Mouse (Mus musculus) urinary bladder, adult 2 months (tissue): ENCODE results near the gene Rapsn. TPM values are rescaled to one million over a fixed set of nuclear protein-coding genes. Genes with fewer than 3 reads are reported as not detected.

Experiments used
- DNase-seq: peaks from one replicate; pipeline ENCODE4 v3.0.0; 2022; ENCODE audit warnings: low spot score
- polyA plus RNA-seq: library from polyadenylated mRNA; depleted of rRNA; stranded (reverse); fragments of >200 nt; gene quantifications from 2 replicates; pipeline ENCODE4 v1.2.3, GENCODE M21; 2012

Gene Rapsn
- polyA plus RNA-seq, 1 experiment: 0.56 TPM

DNA sequence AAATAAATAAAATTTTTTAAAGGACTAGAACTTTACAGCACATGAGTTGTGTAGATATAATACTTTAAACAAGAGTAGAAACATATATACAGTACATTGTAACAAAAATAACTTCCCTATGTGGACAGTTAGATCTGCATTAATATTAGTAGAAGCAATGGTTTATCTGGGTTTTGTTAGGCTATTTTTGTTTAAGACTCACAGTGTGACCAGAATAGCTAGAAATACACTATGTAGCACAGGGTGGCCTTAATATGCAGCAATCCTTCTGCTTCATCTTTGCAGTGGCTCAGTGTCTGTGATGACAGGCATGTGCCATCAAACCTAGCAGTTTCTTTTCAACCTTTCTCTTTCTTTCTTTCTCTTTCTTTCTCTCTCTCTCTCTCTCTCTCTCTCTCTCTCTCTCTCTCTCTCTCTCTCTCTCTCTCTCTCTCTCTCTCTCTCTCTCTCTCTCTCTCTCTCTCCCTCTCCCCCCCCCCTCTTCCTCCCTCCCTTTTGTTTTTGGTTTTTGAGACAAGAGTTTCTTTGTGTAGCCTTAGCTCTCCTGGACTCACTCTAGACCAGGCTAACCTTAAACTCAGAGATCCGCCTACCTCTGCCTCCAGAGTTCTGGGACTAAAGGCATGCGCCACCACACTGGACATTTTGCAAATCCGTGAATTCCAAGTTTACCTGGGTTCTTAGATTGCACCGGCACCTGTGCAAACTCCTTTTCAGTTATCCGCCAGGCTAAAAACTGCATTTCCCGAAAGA, 17.9 kb downstream of the Rapsn start:
- no peak for DNase-seq

DNA sequence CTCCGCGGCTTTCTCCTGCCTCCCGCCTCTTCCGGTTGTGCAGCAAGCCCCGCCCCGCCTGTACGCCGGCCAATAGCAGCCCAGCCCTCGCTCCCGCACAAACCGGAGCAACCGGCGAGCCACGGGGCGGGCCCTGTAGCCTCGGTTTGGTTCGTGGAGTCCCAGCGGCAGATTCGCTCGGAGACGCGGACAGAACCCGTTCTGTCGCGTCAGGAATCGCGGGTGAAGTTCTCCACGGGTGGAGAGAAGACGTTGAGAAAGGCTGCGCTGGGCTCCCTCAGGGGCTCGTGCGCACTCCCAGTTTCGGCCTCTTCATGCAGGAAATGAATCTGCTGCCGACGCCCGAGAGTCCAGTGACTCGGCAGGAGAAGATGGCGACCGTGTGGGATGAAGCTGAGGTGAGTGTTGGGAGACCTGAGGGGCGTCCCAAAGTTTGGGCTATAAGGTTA, 18.5 kb downstream of the Rapsn start, which contains the start of gene Psmc3:
TSS of gene Psmc3 (plus strand) at position 76 of the 449 bp plus-strand sequence.
- peak; percentile 93 for DNase-seq

GRCm38 (mm10) chr2:91058435-91058834, 23.0 kb downstream of the Rapsn start:
- DNase-seq: no peak

- no peak for DNase-seq
Observed at GRCm38 (mm10) chr2:91059376-91059775, 24.0 kb downstream of the Rapsn start.

GRCm38 (mm10) chr2:91060544-91061355, 25.3 kb downstream of the Rapsn start:
- no peak for DNase-seq

DNA sequence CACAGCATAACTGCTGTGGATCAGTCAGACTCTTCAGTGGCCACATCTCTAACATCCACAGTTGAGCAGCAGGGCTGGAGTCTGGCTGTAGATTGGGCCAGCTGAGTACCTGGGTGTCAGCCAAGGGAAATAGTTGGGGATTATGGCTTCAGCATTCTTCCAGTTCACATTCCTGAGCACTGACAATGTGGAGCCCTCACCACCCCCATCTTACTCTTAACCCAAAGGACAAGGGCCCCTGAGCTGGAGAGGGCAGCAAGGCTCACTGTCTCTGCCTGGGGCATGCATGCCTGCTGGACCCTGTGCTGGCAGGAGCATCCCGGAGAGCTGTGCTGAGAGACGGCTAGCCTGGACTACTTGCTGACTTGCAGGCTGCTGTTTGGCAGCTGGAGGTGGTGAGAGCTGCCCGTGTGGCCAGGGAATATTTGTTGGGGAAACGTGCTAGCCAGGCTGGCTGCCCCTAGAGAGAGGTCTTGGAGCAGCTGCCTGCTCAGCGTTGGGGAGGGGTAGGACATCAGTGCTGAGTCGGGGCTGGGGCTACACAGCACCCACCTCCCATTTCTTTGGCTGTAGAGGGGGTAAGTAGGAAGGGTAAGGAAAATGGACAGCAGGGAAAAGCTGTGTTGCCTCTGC, 26.5 kb downstream of the Rapsn start:
- no peak for DNase-seq

- DNase-seq: no peak
Observed at GRCm38 (mm10) chr2:91062779-91063606, 27.6 kb downstream of the Rapsn start.

GRCm38 (mm10) chr2:91064211-91064610, 28.8 kb downstream of the Rapsn start:
- DNase-seq: no peak

DNA sequence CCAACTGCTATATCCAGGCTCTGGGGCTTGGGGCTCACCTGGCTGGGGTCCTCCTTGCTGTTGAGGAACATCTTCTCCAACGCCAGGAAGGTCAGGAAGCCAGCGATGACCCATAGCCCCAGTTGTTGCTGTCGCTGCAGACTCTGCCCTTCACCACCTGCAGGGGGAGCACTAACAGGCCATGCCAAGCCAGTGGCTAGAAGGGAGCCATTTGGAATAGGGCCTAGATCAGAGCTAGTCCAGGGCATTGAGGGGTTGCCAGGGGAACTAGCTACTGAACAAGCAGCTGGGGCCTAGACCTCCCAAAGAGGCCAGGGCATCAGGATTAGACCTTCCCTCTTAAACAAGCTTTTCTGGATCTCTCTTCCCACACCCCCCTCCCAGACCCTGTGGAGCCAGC, 30.1 kb downstream of the Rapsn start:
- DNase-seq: no peak

DNA sequence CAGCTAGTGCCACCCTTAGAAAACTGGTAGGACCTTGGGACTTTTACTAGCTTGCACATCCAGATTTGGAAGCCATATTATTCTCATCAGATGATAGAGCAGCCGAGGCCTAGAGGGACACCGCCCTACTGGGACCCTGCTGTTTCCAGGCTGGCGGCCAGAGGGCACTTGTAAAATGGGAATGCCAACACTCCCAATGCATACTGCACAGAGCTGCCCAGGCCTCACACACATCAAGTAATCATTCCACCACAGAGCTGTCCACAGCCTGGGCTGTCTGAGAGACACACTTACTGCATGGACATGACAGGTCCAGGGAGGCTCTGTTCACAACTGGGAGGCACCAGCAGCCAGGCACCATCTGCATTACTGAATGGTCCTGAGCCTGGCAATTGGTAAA, 31.0 kb downstream of the Rapsn start:
- no peak for DNase-seq

- no peak for DNase-seq
Observed at GRCm38 (mm10) chr2:91068162-91068871, 32.9 kb downstream of the Rapsn start.

GRCm38 (mm10) chr2:91068872-91069165, 33.4 kb downstream of the Rapsn start:
- DNase-seq: no peak

GRCm38 (mm10) chr2:91069306-91070000, 34.0 kb downstream of the Rapsn start:
- no peak for DNase-seq

GRCm38 (mm10) chr2:91070076-91070800, 34.8 kb downstream of the Rapsn start, which contains the start of gene Slc39a13:
TSS of gene Slc39a13 (minus strand) at chr2:91070417.
- peak; percentile 99 for DNase-seq

- no peak for DNase-seq
Observed at GRCm38 (mm10) chr2:91071059-91071458, 35.6 kb downstream of the Rapsn start.

DNA sequence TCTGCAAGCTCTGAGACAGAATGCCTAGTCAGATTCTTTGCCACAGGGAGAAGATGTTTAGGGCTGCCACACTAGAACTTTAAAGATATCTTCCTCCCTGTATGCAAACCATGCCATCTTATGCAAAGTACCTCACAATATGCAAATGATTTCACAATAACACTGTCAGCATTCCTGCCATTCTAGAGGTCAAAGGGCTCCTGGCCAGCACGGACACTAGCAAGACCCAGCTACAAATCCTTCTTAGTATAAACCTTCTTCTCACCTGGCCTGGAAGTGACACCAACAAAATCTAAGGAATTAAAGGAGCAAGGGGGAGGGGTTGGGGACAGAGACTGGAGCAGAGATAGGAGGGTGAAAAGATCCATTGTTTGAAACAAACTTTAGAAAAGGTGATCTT, 36.7 kb downstream of the Rapsn start:
- DNase-seq: no peak

- no peak for DNase-seq
Observed at GRCm38 (mm10) chr2:91077957-91078313, 42.5 kb downstream of the Rapsn start.

DNA sequence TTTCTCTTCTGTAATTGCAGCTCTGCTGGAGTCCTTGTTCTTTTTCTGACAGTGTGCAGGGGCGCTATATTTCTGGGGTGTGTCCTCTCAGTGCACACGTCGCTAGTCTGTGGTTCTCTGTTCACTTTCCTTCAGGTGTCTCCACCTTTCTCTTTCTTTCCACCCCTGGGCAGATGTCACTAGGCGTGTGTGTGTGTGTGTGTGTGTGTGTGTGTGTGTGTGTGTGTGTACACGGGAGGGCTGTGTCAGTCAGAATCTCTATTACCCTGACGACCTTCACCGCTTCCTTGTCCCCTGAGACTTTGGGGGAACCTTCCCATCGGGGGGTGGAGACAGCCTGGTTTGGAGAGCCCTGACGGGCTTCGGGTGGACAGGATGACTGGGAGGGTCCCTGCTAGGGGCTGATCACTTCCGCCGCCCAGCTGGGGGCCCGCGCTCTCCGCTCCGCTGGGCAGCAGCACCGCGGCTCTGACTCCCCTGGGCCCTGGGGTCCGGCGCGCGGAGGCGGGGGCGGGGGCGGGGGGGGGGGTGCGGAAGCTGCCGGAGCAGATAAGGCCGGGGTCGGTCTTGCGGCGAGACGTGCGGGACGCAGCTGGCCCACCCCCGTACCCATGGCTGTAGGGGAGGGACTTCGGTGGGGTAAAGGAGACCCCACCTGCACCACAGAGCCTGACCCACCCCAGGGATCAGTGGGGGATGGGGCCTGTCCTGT, 43.0 kb downstream of the Rapsn start:
- DNase-seq: no peak

DNA sequence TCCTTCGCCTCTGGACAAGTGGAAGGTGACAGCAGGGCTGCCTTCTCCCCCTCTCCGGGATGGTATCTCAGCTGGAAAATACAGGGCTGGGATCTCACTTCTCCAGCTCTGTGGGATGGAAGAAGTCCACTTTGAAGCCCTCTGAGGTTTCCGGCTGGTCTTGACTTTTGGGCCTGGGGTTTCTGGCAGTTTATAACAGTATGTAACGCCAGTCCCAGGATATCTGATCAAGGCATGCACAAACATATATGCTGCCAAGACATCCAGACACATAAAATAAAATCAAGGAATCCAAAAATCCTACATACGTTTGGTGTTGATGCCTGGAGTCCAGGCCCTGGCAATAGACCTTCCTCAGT, 43.6 kb downstream of the Rapsn start:
- DNase-seq: no peak
